Mouse (Mus musculus) thymus, postnatal 4 days (tissue): ENCODE measurements around the gene Poll.
A peak's percentile ranks its signal among the peaks of the same experiment; 100 is the strongest.

ENCODE experiments used
- DNase-seq: peaks from one replicate; pipeline ENCODE4 v3.0.0; 2021

Gene Poll

GRCm38 (mm10) chr19:45535214-45535735, 25.1 kb downstream of the Poll start:
- no peak for DNase-seq

GRCm38 (mm10) chr19:45533617-45534016, 26.7 kb downstream of the Poll start:
- no peak for DNase-seq

GRCm38 (mm10) chr19:45531554-45531953, 28.8 kb downstream of the Poll start:
- DNase-seq: no peak

GRCm38 (mm10) chr19:45530200-45530995, 29.9 kb downstream of the Poll start:
- DNase-seq: peak; percentile 48

- DNase-seq: peak; percentile 25
Observed at GRCm38 (mm10) chr19:45529294-45529693, 31.0 kb downstream of the Poll start.

- peak; percentile 63 for DNase-seq
Observed at GRCm38 (mm10) chr19:45527931-45528534, 32.3 kb downstream of the Poll start.

GRCm38 (mm10) chr19:45527382-45527781, 32.9 kb downstream of the Poll start:
- peak; percentile 17 for DNase-seq

- DNase-seq: no peak
Observed at GRCm38 (mm10) chr19:45516264-45516663, 44.1 kb downstream of the Poll start.

GRCm38 (mm10) chr19:45515341-45515740, 45.0 kb downstream of the Poll start:
- no peak for DNase-seq

GRCm38 (mm10) chr19:45511406-45511805, 48.9 kb downstream of the Poll start:
- no peak for DNase-seq

- DNase-seq: no peak
Observed at GRCm38 (mm10) chr19:45510680-45511079, 49.7 kb downstream of the Poll start.

- no peak for DNase-seq
Observed at GRCm38 (mm10) chr19:45507531-45507930, 52.8 kb downstream of the Poll start.

GRCm38 (mm10) chr19:45505446-45505845, 54.9 kb downstream of the Poll start:
- no peak for DNase-seq
